Mouse (Mus musculus) embryo, embryonic 10.5 days (tissue): ENCODE measurements around the gene Slc2a6.

Source experiments
- DNase-seq: peaks from one replicate; pipeline ENCODE4 v3.0.0-alpha.2; 2015; ENCODE audit warnings: low spot score

Gene Slc2a6

DNA sequence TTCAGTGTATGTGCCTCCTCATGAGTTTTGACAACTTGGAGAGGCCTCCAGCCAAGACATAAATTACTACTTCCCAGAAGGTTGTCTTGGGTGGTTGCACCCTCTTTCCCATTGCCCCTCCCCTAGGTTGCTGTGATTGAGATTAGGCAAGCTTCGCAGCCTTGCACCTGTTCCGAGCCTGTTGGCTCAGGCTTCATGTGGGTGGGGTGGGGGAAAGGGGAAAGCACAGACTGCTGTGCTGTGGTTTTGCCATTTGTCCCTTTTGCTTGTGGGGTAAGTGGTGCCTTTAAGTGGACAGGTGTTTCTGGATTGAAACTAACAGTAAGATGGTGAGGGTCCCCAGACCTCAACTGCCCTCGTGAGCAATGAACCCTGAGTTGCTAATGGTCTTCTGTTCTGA is 8.2 kb upstream of the Slc2a6 start:
- DNase-seq: no peak

- no peak for DNase-seq
Measured at GRCm38 (mm10) chr2:27032361-27032760, 4.6 kb upstream of the Slc2a6 start.

DNA sequence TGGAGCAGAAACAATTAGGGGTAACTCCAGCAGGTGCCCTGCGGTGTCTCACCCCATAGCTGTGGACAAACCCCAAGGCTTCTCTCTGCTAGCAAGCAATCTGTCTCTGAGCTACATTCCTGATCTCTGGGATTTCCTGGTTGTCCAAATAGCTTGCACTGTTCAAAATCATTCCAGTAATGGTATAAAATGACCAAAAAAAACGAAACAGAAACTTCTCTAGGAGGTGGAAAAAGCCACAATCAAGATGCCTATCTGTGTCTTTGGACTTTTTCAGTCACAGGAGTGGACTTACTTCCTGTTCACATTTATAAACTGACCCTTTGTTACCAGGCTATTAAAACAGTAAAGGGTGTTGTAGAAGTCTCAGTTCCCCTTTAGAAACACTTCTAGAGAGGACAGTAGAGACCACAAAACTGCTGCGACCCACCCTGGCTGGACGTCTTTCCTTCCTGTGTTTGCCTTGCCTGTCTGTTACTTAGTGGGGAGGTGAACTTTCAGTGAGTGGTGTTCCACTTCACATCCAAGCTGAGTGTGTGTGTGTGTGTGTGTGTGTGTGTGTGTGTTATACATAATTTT is 728 bp upstream of the Slc2a6 start:
- DNase-seq: no peak

DNA sequence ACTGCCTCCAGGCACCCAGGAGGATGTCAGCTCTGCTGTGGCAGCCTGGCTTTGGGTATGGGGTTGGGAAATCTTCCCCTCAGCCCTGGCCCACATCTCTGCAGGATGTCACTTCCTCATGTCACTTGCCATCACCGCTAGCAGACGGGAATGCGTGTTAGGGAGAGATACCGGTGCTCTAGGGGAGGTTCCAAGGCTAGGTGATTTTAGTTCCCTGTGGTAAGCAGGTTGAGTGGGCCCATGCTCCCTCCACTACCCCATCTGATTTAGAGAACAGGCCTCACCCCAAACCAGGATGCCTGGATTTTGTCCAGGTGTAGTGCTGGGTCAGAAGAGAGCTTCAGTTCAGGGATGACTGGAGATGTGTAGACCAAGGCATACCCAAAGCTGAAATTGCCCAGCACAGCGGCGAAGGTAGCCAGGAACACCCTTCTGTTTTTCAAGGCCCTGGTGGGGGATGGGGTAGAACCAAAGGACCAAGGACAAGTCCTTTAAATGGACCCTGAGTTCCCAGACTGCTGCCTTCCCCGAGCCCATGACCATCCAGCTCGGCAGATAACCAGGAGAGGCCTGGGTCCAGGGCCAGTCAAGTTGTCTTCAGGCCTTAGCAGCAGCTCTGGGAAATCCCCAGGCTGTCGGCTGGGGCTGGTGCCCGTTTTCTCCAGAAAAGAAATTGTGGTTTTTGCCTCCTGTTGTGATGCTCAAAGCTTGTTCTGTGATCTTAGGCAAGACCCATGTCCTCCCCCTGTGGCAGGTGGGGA is 761 bp downstream of the Slc2a6 start:
- no peak for DNase-seq

GRCm38 (mm10) chr2:27026332-27026731 is 1.5 kb downstream of the Slc2a6 start:
- no peak for DNase-seq

DNA sequence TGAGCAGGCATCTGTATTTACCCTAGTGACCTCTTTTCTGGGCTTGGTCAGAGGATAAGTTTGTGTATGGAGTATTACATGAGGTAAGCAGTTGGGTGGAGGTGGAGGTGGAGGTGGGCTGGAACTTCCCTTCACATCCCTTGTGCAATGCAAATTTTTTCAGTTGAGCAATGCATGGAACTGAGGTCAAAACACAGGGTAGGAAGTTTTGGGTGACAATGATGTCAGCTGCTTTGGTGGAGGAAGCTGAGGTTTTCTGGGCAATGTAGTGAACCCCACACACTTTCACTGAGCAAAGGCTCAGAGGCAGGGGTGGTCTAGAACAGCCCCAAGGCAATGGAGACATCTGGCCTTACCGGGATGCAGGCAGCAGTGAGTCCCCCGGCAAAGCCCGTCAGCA is 2.3 kb downstream of the Slc2a6 start:
- no peak for DNase-seq

GRCm38 (mm10) chr2:27024136-27024535 is 3.7 kb downstream of the Slc2a6 start:
- no peak for DNase-seq

DNA sequence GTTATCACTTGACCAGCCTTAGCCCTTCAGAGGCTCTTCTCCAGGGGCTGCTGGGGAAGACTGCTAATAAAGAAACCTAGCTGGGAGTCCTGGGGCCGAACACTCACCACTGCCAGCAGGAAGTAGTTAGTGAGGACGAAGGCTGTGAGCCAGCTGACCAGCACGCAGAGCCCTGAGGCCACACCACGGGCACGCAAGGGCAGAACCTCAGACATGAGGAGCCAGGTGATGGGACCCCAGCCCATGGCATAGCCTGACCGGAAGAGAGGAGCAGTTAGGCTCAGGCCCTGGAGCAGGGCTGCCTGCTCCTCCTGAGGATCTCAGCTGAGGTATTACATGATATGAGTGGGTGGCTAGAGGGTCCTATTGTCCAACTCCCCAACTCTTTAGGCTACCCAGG is 5.2 kb downstream of the Slc2a6 start:
- no peak for DNase-seq

DNA sequence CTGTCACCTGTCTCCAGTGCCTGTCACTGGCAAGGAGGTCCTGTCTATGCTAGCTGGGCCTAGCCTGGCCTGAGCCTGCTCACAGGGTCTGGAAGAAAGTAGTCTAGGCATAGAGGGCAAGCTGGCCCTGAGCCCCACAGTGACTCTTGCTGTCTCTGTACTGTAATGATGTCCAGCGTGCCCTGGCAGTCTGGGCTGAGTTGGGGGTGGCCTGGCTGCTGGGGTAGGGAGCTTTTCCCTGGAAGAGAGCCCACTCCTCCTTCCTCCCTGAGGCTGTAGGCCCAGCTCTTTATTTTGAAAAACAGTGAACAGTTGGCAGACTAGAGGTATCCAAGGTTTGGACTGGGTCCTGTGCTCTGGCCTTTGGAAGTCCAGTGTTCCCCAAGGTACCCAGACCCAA is 6.7 kb downstream of the Slc2a6 start:
- DNase-seq: no peak

DNA sequence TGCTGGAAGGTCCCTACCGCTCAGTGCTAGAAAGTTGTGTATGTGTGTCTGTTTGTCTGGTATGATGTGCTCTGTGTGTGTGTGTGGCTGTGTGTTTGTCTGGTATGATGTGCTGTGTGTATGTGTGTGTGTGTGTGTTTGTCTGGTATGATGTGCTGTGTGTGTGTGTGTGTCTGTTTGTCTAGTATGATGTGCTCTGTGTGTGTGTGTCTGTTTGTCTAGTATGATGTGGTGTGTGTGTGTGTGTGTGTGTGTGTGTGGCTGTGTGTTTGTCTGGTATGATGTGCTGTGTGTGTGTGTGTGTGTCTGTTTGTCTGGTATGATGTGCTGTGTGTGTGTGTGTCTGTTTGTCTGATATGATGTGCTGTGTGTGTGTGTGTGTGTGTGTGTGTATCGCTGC is 8.3 kb downstream of the Slc2a6 start:
- no peak for DNase-seq

- peak; percentile 81 for DNase-seq
Measured at GRCm38 (mm10) chr2:27017802-27018201, 10.0 kb downstream of the Slc2a6 start.

DNA sequence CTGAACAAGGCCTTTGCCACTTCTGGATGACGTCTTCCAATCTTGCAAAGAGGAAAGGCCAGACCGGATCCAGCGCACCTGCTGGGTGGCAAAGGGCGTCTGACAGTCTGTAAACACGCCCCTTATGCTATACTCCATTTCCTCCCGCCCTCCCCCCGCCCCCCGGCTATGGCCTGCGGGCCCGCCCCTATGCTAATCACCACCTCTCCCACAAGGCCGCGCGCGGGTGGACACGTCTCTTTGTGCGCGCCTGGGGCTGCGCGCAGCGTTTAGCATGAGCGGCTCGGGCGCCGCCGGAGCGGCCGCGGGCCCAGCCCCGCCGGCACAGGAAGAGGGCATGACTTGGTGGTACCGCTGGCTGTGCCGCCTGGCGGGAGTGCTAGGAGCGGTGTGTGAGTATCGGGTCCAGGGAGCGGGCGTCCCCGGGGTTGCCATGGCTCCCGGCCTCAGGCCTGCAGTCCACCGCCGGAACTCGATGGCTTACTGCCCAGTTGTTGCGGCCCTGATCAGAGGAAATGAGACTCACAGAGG is 18.0 kb downstream of the Slc2a6 start, which contains the start of gene Cacfd1:
TSS of gene Cacfd1 (plus strand) at position 213 of the 531 bp plus-strand sequence.
- peak; percentile 94 for DNase-seq

DNA sequence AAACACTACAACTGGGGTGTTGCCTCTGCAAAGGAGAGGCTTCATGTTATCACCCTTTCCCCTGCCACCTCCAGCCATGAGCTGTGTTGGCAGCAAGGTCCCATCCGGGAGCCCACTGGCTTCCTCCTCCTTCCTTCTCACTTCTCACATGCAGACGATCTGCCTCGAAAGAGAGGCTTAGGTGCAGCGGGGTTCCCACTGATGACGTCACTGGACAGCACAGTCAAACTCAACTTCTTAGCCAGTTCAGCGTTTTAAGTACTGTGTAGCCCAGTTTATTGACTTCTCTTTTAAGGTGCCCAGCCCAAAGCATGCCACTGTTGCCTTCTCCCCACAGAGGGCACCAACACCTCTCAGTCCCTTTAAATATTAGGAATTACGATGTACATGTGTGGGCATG is 20.1 kb downstream of the Slc2a6 start:
- DNase-seq: no peak

- no peak for DNase-seq
Measured at GRCm38 (mm10) chr2:27006255-27006654, 21.5 kb downstream of the Slc2a6 start.

- no peak for DNase-seq
Measured at GRCm38 (mm10) chr2:26997993-26998392, 29.8 kb downstream of the Slc2a6 start.

- DNase-seq: peak; percentile 8
Measured at GRCm38 (mm10) chr2:26997498-26997897, 30.3 kb downstream of the Slc2a6 start.

DNA sequence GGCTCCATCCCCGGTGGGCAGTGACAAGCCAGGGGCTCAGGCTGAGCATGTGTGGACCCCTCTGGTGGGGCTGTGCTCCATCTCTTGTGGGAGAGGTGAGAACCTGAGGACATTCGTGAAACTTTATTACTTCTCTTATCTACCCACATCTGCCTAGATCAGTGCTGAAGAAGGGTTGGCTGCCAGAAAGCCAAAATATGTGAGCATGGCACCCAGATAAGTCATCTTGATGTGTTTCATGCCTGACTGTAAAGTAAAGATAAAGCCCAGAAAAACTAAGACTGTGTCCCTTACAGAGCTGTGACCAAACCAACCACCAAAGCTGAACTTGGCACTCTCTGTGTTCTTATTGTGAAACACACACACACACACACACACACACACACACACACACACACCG is 33.9 kb downstream of the Slc2a6 start:
- no peak for DNase-seq

DNA sequence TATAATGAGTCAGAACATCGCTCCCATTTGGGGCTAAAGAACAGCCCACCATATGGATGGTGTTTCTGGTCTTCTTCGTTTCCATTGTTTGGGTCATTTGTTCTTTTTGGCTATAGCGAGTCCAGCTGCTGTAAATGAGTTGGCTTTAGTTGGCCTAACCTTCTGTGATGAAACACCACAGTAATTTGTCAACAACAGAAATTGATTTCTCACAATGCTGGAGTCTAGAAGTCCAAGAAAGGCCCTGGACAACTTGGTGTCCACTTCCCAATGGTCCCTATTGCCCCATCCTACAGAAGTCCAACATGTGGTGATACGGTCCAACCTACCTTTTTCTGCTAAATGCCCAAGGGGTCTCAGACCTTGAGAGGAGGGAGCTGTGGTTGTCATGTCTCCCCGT is 43.2 kb downstream of the Slc2a6 start:
- DNase-seq: no peak

- DNase-seq: no peak
Measured at GRCm38 (mm10) chr2:26984179-26984578, 43.6 kb downstream of the Slc2a6 start.

GRCm38 (mm10) chr2:26980361-26980760 is 47.4 kb downstream of the Slc2a6 start:
- DNase-seq: no peak

DNA sequence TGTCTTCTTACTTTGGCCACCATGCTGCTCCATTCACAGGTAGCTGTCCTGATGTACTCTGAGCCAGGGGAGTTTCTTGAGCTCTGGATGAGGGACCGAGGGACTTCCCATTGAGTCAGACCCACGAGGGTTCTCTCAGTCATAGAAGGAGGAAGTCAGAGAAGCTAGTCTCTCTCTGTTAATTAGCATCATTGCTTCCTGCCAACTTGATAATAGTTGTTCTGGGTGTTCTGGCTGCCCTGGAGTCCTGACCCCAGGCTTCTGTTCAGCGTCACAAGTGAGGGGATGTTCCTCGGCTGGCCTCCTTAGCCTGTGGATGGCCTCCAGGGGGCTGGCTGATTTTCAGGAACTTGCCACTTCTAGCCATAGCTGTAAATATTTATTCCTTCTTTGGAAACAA is 53.8 kb downstream of the Slc2a6 start:
- no peak for DNase-seq

DNA sequence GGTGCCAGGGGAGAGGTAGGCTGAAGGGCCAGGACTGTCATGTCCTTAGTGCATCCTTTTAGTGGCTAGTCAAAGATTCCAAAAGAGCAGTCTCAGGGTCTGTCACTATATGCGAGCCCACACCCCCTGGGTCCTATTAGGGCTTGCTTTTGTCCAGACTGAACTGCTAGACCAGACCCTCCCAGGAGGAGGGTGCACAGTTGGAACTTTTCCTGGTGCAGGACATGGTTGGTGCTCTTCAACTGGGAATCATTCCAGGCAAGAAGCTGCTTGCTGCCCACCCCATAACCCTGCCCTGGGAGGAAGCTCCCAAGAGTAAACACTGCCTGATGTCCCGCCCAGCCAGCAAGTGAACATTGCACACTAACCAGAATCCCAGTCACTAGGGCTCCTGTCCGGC is 54.7 kb downstream of the Slc2a6 start, which contains the start of gene Adamts13:
TSS of gene Adamts13 (plus strand) at position 301 of the 400 bp plus-strand sequence.
- no peak for DNase-seq
